Mouse (Mus musculus): ENCODE data around the gene Hykk.
A peak's percentile ranks its signal among the peaks of the same experiment; 100 is the strongest.
"Not testable (repeated sequence)": the region's sequence is repeated elsewhere in the genome, so short reads cannot be mapped to it uniquely, and the experiment has no call there.

Gene Hykk

GRCm38 (mm10) chr9:54917010-54917677 is at the start of gene Hykk:
Gene Hykk (plus strand): TSS chr9:54917283.
- peak; percentile 69 to 81 for DNase-seq (ENCODE audit: low read depth in 2 of 2, low spot score in 2 of 2)

GRCm38 (mm10) chr9:54878759-54879158 is 38.3 kb upstream of the Hykk start:
- no peak for DNase-seq (ENCODE audit: low read depth in 2 of 2, low spot score in 2 of 2)

GRCm38 (mm10) chr9:54892111-54892510 is 25.0 kb upstream of the Hykk start:
- no peak for DNase-seq (ENCODE audit: low read depth in 2 of 2, low spot score in 2 of 2)

GRCm38 (mm10) chr9:54897097-54897496 is 20.0 kb upstream of the Hykk start:
- DNase-seq (ENCODE audit: low read depth in 2 of 2, low spot score in 2 of 2) = no peak

- no peak for DNase-seq (ENCODE audit: low read depth in 2 of 2, low spot score in 2 of 2)
Measured at GRCm38 (mm10) chr9:54909446-54909845, 7.6 kb upstream of the Hykk start.

GRCm38 (mm10) chr9:54915576-54915975 is 1.5 kb upstream of the Hykk start:
- DNase-seq (ENCODE audit: low read depth in 2 of 2, low spot score in 2 of 2) = no peak

GRCm38 (mm10) chr9:54916401-54916800 is 682 bp upstream of the Hykk start:
- no peak for DNase-seq (ENCODE audit: low read depth in 2 of 2, low spot score in 2 of 2)

GRCm38 (mm10) chr9:54918191-54918590 is 1.1 kb downstream of the Hykk start:
- DNase-seq (ENCODE audit: low read depth in 2 of 2, low spot score in 2 of 2) = no peak

- no peak for DNase-seq (ENCODE audit: low read depth in 2 of 2, low spot score in 2 of 2)
Measured at GRCm38 (mm10) chr9:54918781-54919180, 1.7 kb downstream of the Hykk start.

GRCm38 (mm10) chr9:54919946-54920345 is 2.9 kb downstream of the Hykk start:
- DNase-seq (ENCODE audit: low read depth in 2 of 2, low spot score in 2 of 2) = no peak

GRCm38 (mm10) chr9:54930741-54931140 is 13.7 kb downstream of the Hykk start:
- no peak for DNase-seq (ENCODE audit: low read depth in 2 of 2, low spot score in 2 of 2)

- no peak for DNase-seq (ENCODE audit: low read depth in 2 of 2, low spot score in 2 of 2)
Measured at GRCm38 (mm10) chr9:54931765-54932164, 14.7 kb downstream of the Hykk start.

GRCm38 (mm10) chr9:54932379-54932778 is 15.3 kb downstream of the Hykk start:
- DNase-seq (ENCODE audit: low read depth in 2 of 2, low spot score in 2 of 2) = no peak

- DNase-seq (ENCODE audit: low read depth in 2 of 2, low spot score in 2 of 2) = no peak
Measured at GRCm38 (mm10) chr9:54942071-54942470, 25.0 kb downstream of the Hykk start.

- no peak for DNase-seq (ENCODE audit: low read depth in 2 of 2, low spot score in 2 of 2)
Measured at GRCm38 (mm10) chr9:54944467-54944866, 27.4 kb downstream of the Hykk start.

- no peak for DNase-seq (ENCODE audit: low read depth in 2 of 2, low spot score in 2 of 2)
Measured at GRCm38 (mm10) chr9:54946256-54946655, 29.2 kb downstream of the Hykk start.

- DNase-seq (ENCODE audit: low read depth in 2 of 2, low spot score in 2 of 2) = no peak
Measured at GRCm38 (mm10) chr9:54949465-54949864, 32.4 kb downstream of the Hykk start.

GRCm38 (mm10) chr9:54950162-54950561 is 33.1 kb downstream of the Hykk start:
- not testable (repeated sequence) for DNase-seq (ENCODE audit: low read depth in 2 of 2, low spot score in 2 of 2)

- DNase-seq (ENCODE audit: low read depth in 2 of 2, low spot score in 2 of 2) = peak; percentile 86 to 90
Measured at GRCm38 (mm10) chr9:54950575-54951321, 33.7 kb downstream of the Hykk start, which contains the start of the genes Psma4 and AY074887. Gene Psma4 (plus strand): TSS chr9:54950790. Gene AY074887 (minus strand): TSS chr9:54950998.

- DNase-seq (ENCODE audit: low read depth in 2 of 2, low spot score in 2 of 2) = no peak
Measured at GRCm38 (mm10) chr9:54961059-54961458, 44.0 kb downstream of the Hykk start.

GRCm38 (mm10) chr9:54963669-54964068 is 46.6 kb downstream of the Hykk start:
- no peak for DNase-seq (ENCODE audit: low read depth in 2 of 2, low spot score in 2 of 2)

- DNase-seq (ENCODE audit: low read depth in 2 of 2, low spot score in 2 of 2) = no peak
Measured at GRCm38 (mm10) chr9:54969972-54970637, 53.0 kb downstream of the Hykk start.
